Mouse (Mus musculus) spleen, adult 2 months (tissue): ENCODE data around the gene Bpifa3.

ENCODE experiments used
- CTCF ChIP-seq: fragments of 200-500 bp; IDR thresholded peaks from 2 replicates; pipeline ENCODE4 v1.5.1; 2011; ENCODE audit warnings: mild to moderate bottlenecking, inconsistent platforms; ENCODE audit not compliant: insufficient read depth, insufficient read length, insufficient replicate concordance; ENCODE audit errors: extremely low read depth
- POLR2A ChIP-seq: fragments of 200-500 bp; IDR thresholded peaks from 2 replicates; pipeline ENCODE4 v1.6.1; 2011; ENCODE audit warnings: low read depth, low read length, inconsistent platforms

GRCm38 (mm10) chr2:154142580-154142979, 12.4 kb downstream of the Bpifa3 start, which contains the start of gene Bpifa1:
- no peak for TF ChIP-seq CTCF
- no peak for TF ChIP-seq POLR2A
